Mouse (Mus musculus): ENCODE data around the gene Cdkn1a.

DNA sequence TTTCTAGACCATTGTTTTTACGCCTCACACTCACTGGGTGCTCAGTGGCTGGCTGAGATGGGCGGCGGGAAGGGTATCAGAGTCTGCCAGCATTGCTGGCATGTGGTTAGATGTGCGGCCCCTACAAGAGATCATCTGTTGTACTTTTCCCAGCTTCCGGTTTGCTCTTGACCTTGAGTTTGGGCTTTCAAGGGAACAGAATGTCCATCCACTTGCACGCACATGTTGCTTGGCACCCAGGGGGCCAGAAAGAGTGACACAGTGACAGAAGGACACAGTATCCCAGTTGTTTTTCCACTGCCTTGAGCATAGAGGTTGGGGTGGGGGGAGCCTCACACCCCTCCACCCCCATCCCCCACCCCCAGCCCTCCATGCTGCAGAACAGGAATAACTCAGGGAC lies 57.0 kb downstream of the Cdkn1a start:
- TF ChIP-seq CTCF (IDR thresholded peaks at IDR 0.05; ENCODE audit: borderline replicate concordance, extremely low read depth, insufficient read depth, insufficient read length) (no peak), POLR2A (IDR thresholded peaks at IDR 0.05; ENCODE audit: borderline replicate concordance, extremely low read depth, insufficient read depth, insufficient read length, poor library complexity, severe bottlenecking) (no peak)

Measured in brain, embryonic 14.5 days (tissue).